Comparison of ENCODE assay signal across 9 mouse cellular contexts in the genomic region with DNA sequence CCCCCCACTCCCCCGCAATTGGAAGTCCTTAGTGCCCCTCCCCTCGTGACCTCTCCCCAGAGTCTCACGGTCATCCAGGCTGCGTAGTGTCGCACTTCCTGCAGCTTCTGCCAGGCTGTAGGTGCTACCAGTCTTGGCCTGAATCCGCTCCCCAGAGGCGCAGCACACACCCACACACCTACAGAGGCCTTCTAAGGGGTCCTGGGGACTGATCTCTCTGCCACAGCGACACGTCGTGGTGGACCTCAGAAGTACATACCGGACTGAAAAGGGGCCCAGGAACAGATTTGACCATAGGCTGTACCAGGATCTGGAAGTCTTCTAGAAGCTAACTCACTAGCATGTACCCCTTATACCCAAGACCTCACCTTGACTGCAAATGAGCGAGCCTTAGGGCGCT. TPM values are rescaled to one million over a fixed set of nuclear protein-coding genes. Genes with fewer than 3 reads are reported as not detected.
DNase-seq lines count a peak whose midpoint lies in the region; ATAC-seq and TF ChIP-seq lines count a peak whose summit lies in the region.
"Had no signal": no experiment of that assay in that cellular context is flagged by ENCODE, and none has a peak within 500 bp of the region (broad histone marks: within the 10 kb centered on the region; RNA-seq: fewer than 3 reads in every experiment).

No protein-coding gene starts in this region.

- no peaks in the 10 kb centered on the region for H3K36me3 ChIP-seq in intestine, embryonic 14.5 days (ENCODE audit: control insufficient read depth, insufficient read depth, low read length)
- H3K36me3 ChIP-seq in intestine, embryonic 15.5 days, result no peaks in the 10 kb centered on the region
- no peaks in the 10 kb centered on the region for H3K36me3 ChIP-seq in ES-Bruce4 (ENCODE audit: control insufficient read depth, insufficient read depth, low read length, poor library complexity, severe bottlenecking)
- no peaks in the 10 kb centered on the region for H3K36me3 ChIP-seq in limb, embryonic 10.5 days
- H3K36me3 ChIP-seq: midbrain, embryonic 12.5 days had no signal

- no peak for TF ChIP-seq POLR2A in ES-Bruce4 (IDR thresholded peaks at IDR 0.05; ENCODE audit: insufficient read depth, low read length)
- no peak for TF ChIP-seq POLR2A in brain, embryonic 14.5 days (IDR thresholded peaks at IDR 0.05; ENCODE audit: borderline replicate concordance, extremely low read depth, insufficient read depth, insufficient read length, poor library complexity, severe bottlenecking)

- no peak overlapping the region for H3K4me3 ChIP-seq in intestine, embryonic 14.5 days (ENCODE audit: low read depth, low read length)
- H3K4me3 ChIP-seq in intestine, embryonic 15.5 days (replicated peaks), result no peak overlapping the region
- H3K4me3 ChIP-seq in ES-Bruce4 (ENCODE audit: low read depth, low read length), result no peak overlapping the region
- no peak overlapping the region for H3K4me3 ChIP-seq in limb, embryonic 10.5 days
- H3K4me3 ChIP-seq: midbrain, embryonic 12.5 days had no signal

- 22% methylated on average over 13 of the region's 13 CpGs for WGBS in intestine, embryonic 14.5 days
- 25% methylated on average over 13 of the region's 13 CpGs for WGBS in intestine, embryonic 15.5 days
- 19% methylated on average over 13 of the region's 13 CpGs for WGBS in limb, embryonic 10.5 days

- no peak for ATAC-seq in intestine, embryonic 14.5 days (replicated peaks; ENCODE audit: low FRiP score, low TSS enrichment, low read depth)
- ATAC-seq in intestine, embryonic 15.5 days, result no peak
- ATAC-seq in monocyte, adult 5-6 weeks (replicated peaks; ENCODE audit: insufficient number of reproducible peaks, low FRiP score, low TSS enrichment, poor library complexity, severe bottlenecking), result no peak

- peak; percentile 73 for TF ChIP-seq CTCF in ES-Bruce4 (IDR thresholded peaks at IDR 0.05; ENCODE audit: low read depth, low read length)
- peak; percentile 61 for TF ChIP-seq CTCF in brain, embryonic 14.5 days (IDR thresholded peaks at IDR 0.05; ENCODE audit: borderline replicate concordance, extremely low read depth, insufficient read depth, insufficient read length)

- H3K4me1 ChIP-seq in intestine, embryonic 14.5 days (replicated peaks; ENCODE audit: control insufficient read depth, insufficient read depth, low read length), result no peaks in the 10 kb centered on the region
- no peaks in the 10 kb centered on the region for H3K4me1 ChIP-seq in intestine, embryonic 15.5 days (replicated peaks)
- no peaks in the 10 kb centered on the region for H3K4me1 ChIP-seq in ES-Bruce4 (ENCODE audit: control insufficient read depth, insufficient read depth, low read length)
- no peaks in the 10 kb centered on the region for H3K4me1 ChIP-seq in limb, embryonic 10.5 days

- H3K9ac ChIP-seq in intestine, embryonic 14.5 days (ENCODE audit: low read length), result no peak overlapping the region
- H3K9ac ChIP-seq in intestine, embryonic 15.5 days, result no peak overlapping the region
- H3K9ac ChIP-seq in ES-Bruce4 (ENCODE audit: low read depth, poor library complexity, severe bottlenecking), result no peak overlapping the region
- H3K9ac ChIP-seq: midbrain, embryonic 12.5 days had no signal

- H3K27me3 ChIP-seq in intestine, embryonic 14.5 days (replicated peaks; ENCODE audit: control insufficient read depth, insufficient read depth, low read length), result peaks cover 43% of the 10 kb centered on the region
- peaks cover 27% of the 10 kb centered on the region for H3K27me3 ChIP-seq in intestine, embryonic 15.5 days (replicated peaks)
- H3K27me3 ChIP-seq in ES-Bruce4 (ENCODE audit: control insufficient read depth, insufficient read depth, low read length, poor library complexity, severe bottlenecking), result no peaks in the 10 kb centered on the region
- peaks cover 66% of the 10 kb centered on the region for H3K27me3 ChIP-seq in limb, embryonic 10.5 days (ENCODE audit: low read depth, poor library complexity, severe bottlenecking)

- DNase-seq in intestine, embryonic 14.5 days (ENCODE audit: low spot score), result peak; percentile 64
- DNase-seq in brain, embryonic 14.5 days (ENCODE audit: low read depth), result peak; percentile 61
- DNase-seq in limb, embryonic 10.5 days (ENCODE audit: low spot score), result peak; percentile 46
- no peak for DNase-seq in gastrocnemius, postnatal 4 days (ENCODE audit: low spot score in 2 of 2)
- no peak for DNase-seq in gastrocnemius, postnatal 25 days

- no peak for TF ChIP-seq EP300 in ES-Bruce4 (IDR thresholded peaks at IDR 0.05; ENCODE audit: insufficient read depth, low read depth, low read length)

- H3K4me2 ChIP-seq in intestine, embryonic 14.5 days (ENCODE audit: low read length), result no peak overlapping the region
- no peak overlapping the region for H3K4me2 ChIP-seq in intestine, embryonic 15.5 days (replicated peaks)
- H3K4me2 ChIP-seq: midbrain, embryonic 12.5 days had no signal

- no peak overlapping the region for H3K27ac ChIP-seq in intestine, embryonic 14.5 days (ENCODE audit: low read depth)
- no peak overlapping the region for H3K27ac ChIP-seq in intestine, embryonic 15.5 days
- H3K27ac ChIP-seq in ES-Bruce4 (ENCODE audit: insufficient read depth, low read length), result no peak overlapping the region
- no peak overlapping the region for H3K27ac ChIP-seq in limb, embryonic 10.5 days
- H3K27ac ChIP-seq: midbrain, embryonic 12.5 days had no signal

- H3K9me3 ChIP-seq in intestine, embryonic 14.5 days (ENCODE audit: control insufficient read depth, low read length), result no peaks in the 10 kb centered on the region
- no peaks in the 10 kb centered on the region for H3K9me3 ChIP-seq in intestine, embryonic 15.5 days
- H3K9me3 ChIP-seq in ES-Bruce4 (replicated peaks; ENCODE audit: control insufficient read depth, insufficient read depth, low read length, poor library complexity, severe bottlenecking), result no peaks in the 10 kb centered on the region
- no peaks in the 10 kb centered on the region for H3K9me3 ChIP-seq in limb, embryonic 10.5 days (replicated peaks)
- H3K9me3 ChIP-seq: midbrain, embryonic 12.5 days had no signal

RNA-seq across cellular contexts. Expression of a gene that starts 53.8 kb away (rescaled TPM):
- polyA plus RNA-seq in intestine, embryonic 14.5 days (2014; fragmentation: Nextera tagmentation; extraction: Ambion mirVana), result 0.08 TPM in 1 of 2 replicates, not detected in the other
- polyA plus RNA-seq in intestine, embryonic 15.5 days (2015; fragmentation: Nextera tagmentation; extraction: Ambion mirVana), result 0.34 TPM in 1 of 2 replicates, not detected in the other
- polyA plus RNA-seq in ES-Bruce4 (2011; ENCODE audit: insufficient read depth, insufficient read length, low read depth, missing spikeins), result 0.46 TPM in 1 of 2 replicates, not detected in the other
- polyA plus RNA-seq in brain, embryonic 14.5 days (2012; rRNA removed), result 1.6 and 3.0 TPM in 2 replicates
- polyA plus RNA-seq in limb, embryonic 10.5 days (2016; fragmentation: Nextera tagmentation; extraction: Ambion mirVana), result not detected in 2 replicates
- total RNA-seq in monocyte, adult 5-6 weeks (2017), result not detected in 3 replicates
- total RNA-seq in gastrocnemius, postnatal 4 days (2021), result not detected
- total RNA-seq in gastrocnemius, postnatal 25 days (2021), result not detected

Comparison
In these comparisons a context has a peak if more than half of its experiments do, and no peak if none do; other contexts are left out.
1. DNase-seq: peak in intestine, embryonic 14.5 days (single experiment), brain, embryonic 14.5 days (single experiment) and limb, embryonic 10.5 days (single experiment); none in gastrocnemius, postnatal 4 days (0 of 2) and gastrocnemius, postnatal 25 days (single experiment).